Mouse (Mus musculus): ENCODE data around the gene Tmprss11d. TPM values are rescaled to one million over a fixed set of nuclear protein-coding genes. Genes with fewer than 3 reads are reported as not detected.
"Not testable (repeated sequence)": the region's sequence is repeated elsewhere in the genome, so short reads cannot be mapped to it uniquely, and the experiment has no call there.

The Tmprss11d gene
- polyA plus RNA-seq, 1 experiment: not detected

- TF ChIP-seq CTCF (IDR thresholded peaks at IDR 0.05; ENCODE audit: control insufficient read depth, insufficient read depth, low read length) (no peak), POLR2A (IDR thresholded peaks at IDR 0.05; ENCODE audit: borderline replicate concordance, control insufficient read depth, low read depth, low read length) (no peak)
- no peak overlapping the region for H3K4me3 ChIP-seq (replicated peaks; ENCODE audit: control insufficient read depth, low read depth, low read length)
- no peaks in the 10 kb centered on the region for H3K4me1 ChIP-seq (ENCODE audit: control insufficient read depth, insufficient read depth, low read length)
- no peak overlapping the region for H3K27ac ChIP-seq (ENCODE audit: control insufficient read depth, insufficient read depth, low read depth, low read length, poor library complexity)
- WGBS: 13% methylated on average over 7 of the region's 7 CpGs
Measured at GRCm38 (mm10) chr5:86352966-86353365, 20.3 kb downstream of the Tmprss11d start.

GRCm38 (mm10) chr5:86318018-86318956 is 54.9 kb downstream of the Tmprss11d start:
- not testable (repeated sequence) for H3K27ac ChIP-seq (ENCODE audit: control insufficient read depth, insufficient read depth, low read depth, low read length, poor library complexity); H3K4me3 ChIP-seq (replicated peaks; ENCODE audit: control insufficient read depth, low read depth, low read length); H3K4me1 ChIP-seq (ENCODE audit: control insufficient read depth, insufficient read depth, low read length)
- 49% methylated on average over 30 of the region's 30 CpGs for WGBS

GRCm38 (mm10) chr5:86306116-86306515 is 67.1 kb downstream of the Tmprss11d start:
- 71% methylated on average over 5 of the region's 5 CpGs for WGBS
- Histone ChIP-seq H3K27ac (ENCODE audit: control insufficient read depth, insufficient read depth, low read depth, low read length, poor library complexity) (no peak overlapping the region), H3K4me1 (ENCODE audit: control insufficient read depth, insufficient read depth, low read length) (no peaks in the 10 kb centered on the region), H3K4me3 (replicated peaks; ENCODE audit: control insufficient read depth, low read depth, low read length) (no peak overlapping the region)
- TF ChIP-seq CTCF (IDR thresholded peaks at IDR 0.05; ENCODE audit: control insufficient read depth, insufficient read depth, low read length) (no peak), POLR2A (IDR thresholded peaks at IDR 0.05; ENCODE audit: borderline replicate concordance, control insufficient read depth, low read depth, low read length) (no peak)

GRCm38 (mm10) chr5:86303877-86304276 is 69.3 kb downstream of the Tmprss11d start:
- H3K27ac ChIP-seq (ENCODE audit: control insufficient read depth, insufficient read depth, low read depth, low read length, poor library complexity): no peak overlapping the region
- no peak overlapping the region for H3K4me3 ChIP-seq (replicated peaks; ENCODE audit: control insufficient read depth, low read depth, low read length)
- H3K4me1 ChIP-seq (ENCODE audit: control insufficient read depth, insufficient read depth, low read length): no peaks in the 10 kb centered on the region
- TF ChIP-seq CTCF (IDR thresholded peaks at IDR 0.05; ENCODE audit: control insufficient read depth, insufficient read depth, low read length) (no peak), POLR2A (IDR thresholded peaks at IDR 0.05; ENCODE audit: borderline replicate concordance, control insufficient read depth, low read depth, low read length) (no peak)
- 79% methylated on average over 8 of the region's 8 CpGs for WGBS

GRCm38 (mm10) chr5:86289208-86289607 is 84.0 kb downstream of the Tmprss11d start, which contains the start of gene Tmprss11c:
Tmprss11c (minus strand) TSS chr5:86289308.
- Histone ChIP-seq H3K27ac (ENCODE audit: control insufficient read depth, insufficient read depth, low read depth, low read length, poor library complexity) (no peak within 1 kb of the TSS), H3K4me3 (replicated peaks; ENCODE audit: control insufficient read depth, low read depth, low read length) (no peak within 1 kb of the TSS), H3K4me1 (ENCODE audit: control insufficient read depth, insufficient read depth, low read length) (no peaks in the 10 kb centered on the region)
- TF ChIP-seq CTCF (IDR thresholded peaks at IDR 0.05; ENCODE audit: control insufficient read depth, insufficient read depth, low read length) (no peak), POLR2A (IDR thresholded peaks at IDR 0.05; ENCODE audit: borderline replicate concordance, control insufficient read depth, low read depth, low read length) (no peak)
- 80% methylated on average over 4 of the region's 4 CpGs for WGBS

Other genes with a start within 250 kb of the Tmprss11d start
- gene Uba6, start 200.6 kb downstream of the Tmprss11d start, polyA plus RNA-seq (2011; ENCODE audit: insufficient read depth, insufficient read length, low replicate concordance, missing spikeins): 2.0 and 5.1 TPM in 2 replicates
- gene Gnrhr, start 175.5 kb downstream of the Tmprss11d start, polyA plus RNA-seq (2011; ENCODE audit: insufficient read depth, insufficient read length, low replicate concordance, missing spikeins): not detected in 2 replicates
- not detected in 2 replicates for gene Tmprss11c, start 84.1 kb downstream of the Tmprss11d start, polyA plus RNA-seq (2011; ENCODE audit: insufficient read depth, insufficient read length, low replicate concordance, missing spikeins)
- gene Tmprss11a, start 95.6 kb upstream of the Tmprss11d start, polyA plus RNA-seq (2011; ENCODE audit: insufficient read depth, insufficient read length, low replicate concordance, missing spikeins): 0.70 and 1.2 TPM in 2 replicates
- gene Tmprss11g, start 145.2 kb upstream of the Tmprss11d start, polyA plus RNA-seq (2011; ENCODE audit: insufficient read depth, insufficient read length, low replicate concordance, missing spikeins): not detected in 2 replicates